Mouse (Mus musculus): ENCODE measurements around the gene Ccdc65. TPM values are rescaled to one million over a fixed set of nuclear protein-coding genes. Genes with fewer than 3 reads are reported as not detected.
"Not testable (repeated sequence)": the region's sequence is repeated elsewhere in the genome, so short reads cannot be mapped to it uniquely, and the experiment has no call there.

Gene Ccdc65
- polyA plus RNA-seq, 1 experiment from 2014 or later: not detected

DNA sequence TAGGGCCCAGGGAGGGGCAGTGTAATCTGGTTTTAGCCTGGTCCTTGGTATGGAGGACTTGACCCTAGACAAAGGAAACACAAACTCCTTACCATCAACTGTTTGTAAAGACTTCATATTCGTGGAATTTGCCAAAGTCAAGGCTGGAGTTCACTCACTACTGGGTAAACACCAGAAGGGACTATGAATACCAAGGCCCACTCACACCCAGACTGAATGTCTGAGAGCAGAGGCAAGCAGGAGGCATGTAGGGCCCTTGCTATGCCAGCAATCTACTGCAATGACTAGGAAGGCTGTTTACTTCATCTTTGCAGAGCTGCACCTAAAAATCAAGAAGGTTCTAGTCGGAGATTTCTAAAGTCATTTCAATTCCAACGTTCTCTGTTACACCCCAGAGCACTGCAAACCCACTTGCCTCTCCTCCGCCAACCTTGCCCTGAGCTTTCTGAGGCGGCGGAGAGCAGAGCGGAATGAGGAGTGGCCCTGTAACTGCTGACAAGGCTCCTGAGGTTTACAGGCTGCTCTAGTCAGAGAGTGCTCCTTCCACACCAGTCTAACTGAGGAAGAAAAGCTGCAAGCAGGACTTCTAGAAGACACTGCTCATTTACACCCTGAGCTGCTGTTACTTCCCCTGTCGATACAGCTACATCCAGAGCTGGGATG, 34.9 kb downstream of the Ccdc65 start:
- peaks cover 27% of the 10 kb centered on the region for H3K4me1 ChIP-seq (replicated peaks)
- H3K27ac ChIP-seq: no peak overlapping the region
- ATAC-seq (ENCODE audit: low read depth): no peak
- 67% methylated on average over 8 of the region's 8 CpGs for WGBS (ENCODE audit: insufficient replicate concordance)
- peaks cover 39% of the 10 kb centered on the region for H3K36me3 ChIP-seq
- H3K9ac ChIP-seq: no peak overlapping the region
- no peak overlapping the region for H3K4me3 ChIP-seq (replicated peaks)
- H3K9me3 ChIP-seq (replicated peaks): no peaks in the 10 kb centered on the region
- no peak overlapping the region for H3K4me2 ChIP-seq
- DNase-seq: no peak
- no peaks in the 10 kb centered on the region for H3K27me3 ChIP-seq

DNA sequence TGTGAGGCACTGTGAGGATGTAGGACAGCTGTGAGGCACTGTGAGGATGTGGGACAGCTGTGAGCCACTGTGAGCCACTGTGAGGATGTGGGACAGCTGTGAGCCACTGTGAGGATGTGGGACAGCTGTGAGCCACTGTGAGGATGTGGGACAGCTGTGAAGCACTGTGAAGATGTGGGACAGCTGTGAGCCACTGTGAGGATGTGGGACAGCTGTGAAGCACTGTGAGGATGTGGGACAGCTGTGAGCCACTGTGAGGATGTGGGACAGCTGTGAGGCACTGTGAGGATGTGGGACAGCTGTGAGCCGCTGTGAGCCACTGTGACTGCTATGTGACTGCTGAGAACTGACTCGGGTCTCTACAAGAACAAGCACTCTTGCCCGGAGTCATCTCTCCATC, 35.9 kb downstream of the Ccdc65 start:
- H3K4me3 ChIP-seq (replicated peaks); H3K9me3 ChIP-seq (replicated peaks); H3K9ac ChIP-seq; H3K27ac ChIP-seq; H3K4me2 ChIP-seq; ATAC-seq (ENCODE audit: low read depth); DNase-seq; H3K27me3 ChIP-seq: not testable (repeated sequence)
- Histone ChIP-seq H3K36me3 (peaks cover 35% of the 10 kb centered on the region), H3K4me1 (replicated peaks) (peaks cover 25% of the 10 kb centered on the region)
- 70% methylated on average over 3 of the region's 3 CpGs for WGBS (ENCODE audit: insufficient replicate concordance)

DNA sequence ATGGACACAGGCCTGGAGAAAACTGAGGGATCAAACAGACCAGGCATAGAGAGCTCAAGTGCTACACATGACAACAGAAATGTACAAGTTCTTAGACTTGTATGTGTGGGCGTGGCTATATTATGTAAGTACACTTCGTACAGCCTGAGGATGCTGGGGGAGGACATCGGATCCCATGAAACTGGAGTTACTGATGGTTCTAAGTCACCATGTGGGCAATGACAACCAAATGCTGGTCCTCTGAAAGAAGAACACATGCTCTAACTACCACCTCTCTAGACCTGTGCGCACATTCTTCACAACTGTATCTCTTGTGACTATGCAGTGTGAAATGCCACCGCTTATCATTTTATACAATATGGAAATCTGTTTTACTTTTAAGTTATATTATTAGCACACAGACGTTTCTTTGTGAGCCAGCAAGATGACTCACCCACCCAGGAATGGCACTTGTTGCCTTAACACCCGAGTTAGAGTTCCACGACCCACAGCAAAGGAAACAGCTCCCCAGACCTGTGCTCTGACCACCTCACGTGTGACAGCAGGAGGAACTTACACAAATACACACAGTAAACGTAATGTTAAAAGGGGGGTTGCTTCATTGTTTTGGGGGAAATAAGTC, 38.4 kb downstream of the Ccdc65 start:
- Histone ChIP-seq H3K9me3 (replicated peaks) (no peaks in the 10 kb centered on the region), H3K4me2 (no peak overlapping the region), H3K4me3 (replicated peaks) (no peak overlapping the region), H3K9ac (no peak overlapping the region), H3K27ac (no peak overlapping the region), H3K36me3 (peaks cover 14% of the 10 kb centered on the region), H3K27me3 (no peaks in the 10 kb centered on the region), H3K4me1 (replicated peaks) (peaks cover 13% of the 10 kb centered on the region)
- ATAC-seq (ENCODE audit: low read depth) (no peak), DNase-seq (no peak)
- 68% methylated on average over 10 of the region's 10 CpGs for WGBS (ENCODE audit: insufficient replicate concordance)

DNA sequence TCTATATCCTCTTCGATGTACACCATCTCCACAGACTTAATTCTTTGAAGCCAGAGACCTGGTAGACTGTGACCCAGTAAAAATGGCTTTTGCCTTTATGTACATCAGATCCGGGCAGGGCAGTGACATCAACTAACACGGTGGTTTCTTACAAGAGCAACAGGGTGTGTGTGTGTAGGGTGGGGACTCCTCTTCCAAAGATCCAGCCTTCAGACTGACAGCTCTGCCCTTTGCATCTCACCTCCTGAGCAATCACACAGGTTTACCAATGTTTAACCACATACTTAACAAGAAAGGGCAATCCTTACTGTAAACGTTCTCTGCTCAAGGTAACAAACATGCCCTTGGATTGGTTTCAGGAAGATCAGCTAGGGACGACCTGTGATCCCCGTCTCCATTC, 39.3 kb downstream of the Ccdc65 start:
- no peak overlapping the region for H3K4me3 ChIP-seq (replicated peaks)
- H3K27me3 ChIP-seq: no peaks in the 10 kb centered on the region
- peaks cover 9% of the 10 kb centered on the region for H3K36me3 ChIP-seq
- no peak overlapping the region for H3K4me2 ChIP-seq
- no peak overlapping the region for H3K27ac ChIP-seq
- no peak overlapping the region for H3K9ac ChIP-seq
- H3K9me3 ChIP-seq (replicated peaks): no peaks in the 10 kb centered on the region
- H3K4me1 ChIP-seq (replicated peaks): peaks cover 15% of the 10 kb centered on the region
- WGBS (ENCODE audit: insufficient replicate concordance): 70% methylated on average over 6 of the region's 6 CpGs
- ATAC-seq (ENCODE audit: low read depth) (no peak), DNase-seq (no peak)

DNA sequence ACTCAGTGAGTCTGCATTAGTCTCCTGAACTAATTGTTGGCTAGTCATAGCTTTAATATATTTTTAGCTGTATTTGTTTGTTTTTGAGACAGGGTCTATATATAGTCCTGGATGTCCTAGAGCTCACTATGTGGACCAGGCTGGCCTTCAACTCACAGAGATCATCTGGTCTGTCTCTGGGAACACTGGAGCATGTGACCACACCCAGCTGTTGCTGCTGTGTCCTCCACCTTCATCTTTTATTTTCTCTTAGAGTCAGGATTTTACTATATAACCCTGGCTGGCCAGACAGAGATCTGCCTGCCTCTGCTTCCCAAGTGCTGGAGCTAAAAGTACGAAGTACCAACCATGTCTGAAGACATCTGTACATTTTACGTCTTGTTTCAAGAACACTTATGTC, 41.1 kb downstream of the Ccdc65 start:
- H3K27ac ChIP-seq: no peak overlapping the region
- H3K4me1 ChIP-seq (replicated peaks): peaks cover 32% of the 10 kb centered on the region
- peaks cover 7% of the 10 kb centered on the region; the same call in 1 of the 2 replicates for H3K36me3 ChIP-seq
- DNase-seq (no peak), ATAC-seq (ENCODE audit: low read depth) (no peak)
- no peaks in the 10 kb centered on the region for H3K27me3 ChIP-seq
- WGBS (ENCODE audit: insufficient replicate concordance): 78% methylated on average over 2 of the region's 2 CpGs
- no peak overlapping the region for H3K4me3 ChIP-seq (replicated peaks)
- no peak overlapping the region for H3K4me2 ChIP-seq
- no peaks in the 10 kb centered on the region for H3K9me3 ChIP-seq (replicated peaks)
- H3K9ac ChIP-seq: no peak overlapping the region

DNA sequence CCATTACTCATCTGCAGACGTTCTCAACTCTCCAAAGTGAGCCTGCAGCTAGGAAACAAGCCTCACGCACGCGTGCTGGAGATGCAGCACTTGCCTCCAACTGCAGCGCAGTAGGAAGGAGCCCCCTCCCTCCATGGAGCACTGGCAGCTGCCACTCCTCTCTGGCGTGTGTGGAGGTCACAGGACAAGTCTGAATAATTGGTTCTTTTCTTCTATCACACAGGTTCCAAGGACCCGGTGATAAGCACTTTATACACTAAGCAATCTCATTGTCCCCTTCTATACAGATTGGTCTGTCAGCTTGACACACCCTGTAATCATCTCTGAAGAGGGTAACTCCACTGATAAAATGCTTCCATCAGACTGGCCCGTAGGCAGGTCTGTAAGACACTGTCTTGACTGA, 45.0 kb downstream of the Ccdc65 start:
- peaks cover 33% of the 10 kb centered on the region for H3K4me1 ChIP-seq (replicated peaks)
- 47% methylated on average over 8 of the region's 8 CpGs for WGBS (ENCODE audit: insufficient replicate concordance)

DNA sequence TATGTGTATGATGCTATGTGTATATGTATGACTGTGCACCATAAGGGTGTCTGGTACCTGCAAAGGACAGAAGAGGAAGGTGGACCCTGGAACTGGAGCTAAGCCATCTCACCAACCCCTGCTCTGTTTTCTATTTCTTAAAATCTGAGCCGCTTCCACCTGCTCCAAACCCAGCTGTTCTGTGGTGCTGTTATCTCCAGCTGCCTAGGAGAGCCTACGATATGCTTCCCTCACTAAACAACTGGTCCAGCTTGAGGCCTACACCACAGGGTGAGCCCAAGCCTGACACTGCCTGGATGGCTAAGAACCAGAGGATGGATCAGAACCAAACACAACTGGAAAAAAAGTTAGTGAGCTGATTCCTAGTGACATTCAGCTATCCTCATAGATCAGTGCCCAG, 46.1 kb downstream of the Ccdc65 start:
- no peak for DNase-seq

More for the DNA sequence above, 45.0 kb downstream of the Ccdc65 start:
- peak; percentile 89 for ATAC-seq (ENCODE audit: low read depth)
- Histone ChIP-seq H3K9me3 (replicated peaks) (no peaks in the 10 kb centered on the region), H3K36me3 (peaks cover 11% of the 10 kb centered on the region), H3K27me3 (no peaks in the 10 kb centered on the region), H3K4me3 (replicated peaks) (no peak overlapping the region), H3K4me2 (no peak overlapping the region), H3K27ac (no peak overlapping the region), H3K9ac (no peak overlapping the region)
- DNase-seq: no peak

DNA sequence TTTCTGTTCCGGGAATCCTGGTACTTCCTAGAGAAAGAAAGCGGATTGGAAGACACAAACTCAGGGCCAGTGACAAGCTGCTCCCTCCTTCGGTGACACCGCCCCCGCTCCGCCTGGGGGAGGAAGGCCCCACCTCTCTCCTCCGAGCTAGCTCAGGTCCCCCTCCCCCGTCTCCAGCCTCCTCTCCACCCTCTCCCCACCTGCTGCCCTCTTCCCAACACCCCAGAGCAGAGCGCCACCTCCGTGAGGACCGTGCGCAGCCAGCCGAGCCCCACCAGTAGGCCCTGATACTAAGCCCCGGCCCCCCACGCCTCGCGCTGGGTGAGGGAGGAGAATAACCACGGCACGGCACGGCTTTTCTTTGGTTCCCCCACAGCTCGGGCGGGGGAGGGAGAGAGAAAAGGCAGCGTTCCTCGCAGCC, 54.2 kb downstream of the Ccdc65 start:
- Histone ChIP-seq H3K9me3 (replicated peaks) (no peaks in the 10 kb centered on the region), H3K4me3 (replicated peaks) (peak overlapping the region; percentile 85), H3K4me2 (peak overlapping the region; percentile 99), H3K27ac (peak overlapping the region; percentile 62), H3K4me1 (replicated peaks) (peaks cover 25% of the 10 kb centered on the region), H3K9ac (peak overlapping the region; percentile 87), H3K36me3 (peaks cover 9% of the 10 kb centered on the region), H3K27me3 (peaks cover 30% of the 10 kb centered on the region)
- WGBS (ENCODE audit: insufficient replicate concordance): 2% methylated on average over 19 of the region's 24 CpGs
- peak; percentile 58 for DNase-seq
- ATAC-seq (ENCODE audit: low read depth): peak; percentile 70

More for the DNA sequence above, 46.1 kb downstream of the Ccdc65 start:
- no peaks in the 10 kb centered on the region for H3K9me3 ChIP-seq (replicated peaks)
- H3K27me3 ChIP-seq: no peaks in the 10 kb centered on the region
- peaks cover 32% of the 10 kb centered on the region for H3K4me1 ChIP-seq (replicated peaks)
- 56% methylated on average over 2 of the region's 2 CpGs for WGBS (ENCODE audit: insufficient replicate concordance)
- H3K4me3 ChIP-seq (replicated peaks): no peak overlapping the region
- H3K4me2 ChIP-seq: no peak overlapping the region
- no peak overlapping the region for H3K27ac ChIP-seq
- H3K9ac ChIP-seq: no peak overlapping the region
- ATAC-seq (ENCODE audit: low read depth): no peak
- H3K36me3 ChIP-seq: peaks cover 11% of the 10 kb centered on the region

DNA sequence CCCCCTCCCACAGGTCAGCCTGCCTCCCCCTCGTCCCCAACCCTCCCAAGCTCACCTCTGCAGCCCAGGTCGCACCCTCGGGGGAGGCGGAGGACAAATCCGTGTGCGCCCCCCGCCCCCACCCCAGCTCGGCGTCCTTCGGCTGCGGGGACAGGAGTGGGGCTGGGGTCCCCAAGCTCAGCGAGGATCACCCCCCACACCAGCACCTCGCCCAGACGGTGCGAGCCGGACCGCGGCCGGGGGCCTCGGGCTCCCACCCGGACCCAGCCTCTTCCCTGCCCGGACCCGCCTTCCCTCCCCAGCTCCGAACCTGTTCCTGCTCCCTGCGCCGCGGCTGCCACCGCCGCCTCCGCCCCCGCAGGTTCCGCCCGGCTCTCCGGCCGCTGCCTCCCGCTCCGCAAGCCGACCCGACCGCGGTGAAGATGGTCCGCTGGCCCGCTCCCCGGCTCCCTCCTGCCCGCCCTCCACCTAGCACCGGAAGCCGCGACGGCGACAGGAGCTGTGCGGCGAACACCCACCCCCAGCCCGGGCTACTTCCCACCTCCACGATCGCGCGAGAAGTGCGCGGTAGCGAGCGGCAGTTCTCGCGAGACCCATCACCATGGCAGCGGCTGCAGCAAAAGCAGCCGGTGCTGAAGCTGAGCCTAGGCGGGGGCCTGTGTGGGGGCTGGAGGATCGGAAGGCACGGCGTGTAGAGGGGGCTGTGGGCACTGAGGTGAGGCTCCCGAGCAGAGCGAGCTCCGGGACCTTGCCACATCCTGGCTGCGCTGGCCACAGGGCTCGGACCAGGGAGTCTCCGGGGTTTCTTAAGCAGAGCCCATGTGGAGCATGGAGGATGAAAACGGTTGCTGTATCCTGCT, 54.9 kb downstream of the Ccdc65 start, which contains the start of gene Arf3:
Arf3 (minus strand) TSS at position 545 of the 860 bp plus-strand sequence.
- peak; percentile 86 for ATAC-seq (ENCODE audit: low read depth)
- Histone ChIP-seq H3K27me3 (peaks cover 33% of the 10 kb centered on the region), H3K9ac (peak within 1 kb of the TSS; percentile 87), H3K4me1 (replicated peaks) (peaks cover 25% of the 10 kb centered on the region), H3K9me3 (replicated peaks) (no peaks in the 10 kb centered on the region), H3K4me2 (peak within 1 kb of the TSS; percentile 99), H3K36me3 (peaks cover 9% of the 10 kb centered on the region), H3K4me3 (replicated peaks) (peak within 1 kb of the TSS; percentile 85), H3K27ac (peak within 1 kb of the TSS; percentile 62)
- WGBS (ENCODE audit: insufficient replicate concordance): under 1% methylated on average over 61 of the region's 76 CpGs
- peak; percentile 87 for DNase-seq

DNA sequence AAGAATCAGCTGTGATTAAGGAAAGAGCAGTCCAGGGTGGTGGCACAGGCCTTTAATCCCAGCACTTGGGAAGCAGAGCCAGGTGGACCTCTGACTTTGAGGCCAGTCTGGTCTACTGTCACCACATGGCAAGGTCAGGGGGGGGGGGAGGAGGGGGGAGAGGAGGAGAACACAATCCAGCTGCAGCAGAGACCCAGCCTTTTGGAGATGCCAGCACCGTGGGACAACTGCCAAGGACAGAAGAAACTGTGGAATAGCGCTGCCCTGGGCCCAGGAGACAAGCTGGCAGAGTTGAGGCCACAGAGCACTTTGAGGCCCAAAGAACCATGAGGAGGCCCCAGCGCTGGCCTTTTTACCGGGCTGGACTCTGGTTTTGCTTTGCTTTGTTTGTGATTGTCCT, 57.9 kb downstream of the Ccdc65 start:
- WGBS (ENCODE audit: insufficient replicate concordance): 57% methylated on average over 4 of the region's 4 CpGs
- Histone ChIP-seq H3K4me2 (no peak overlapping the region), H3K4me1 (replicated peaks) (peaks cover 25% of the 10 kb centered on the region), H3K36me3 (no peaks in the 10 kb centered on the region), H3K9me3 (replicated peaks) (no peaks in the 10 kb centered on the region), H3K27ac (no peak overlapping the region), H3K4me3 (replicated peaks) (no peak overlapping the region), H3K27me3 (peaks cover 63% of the 10 kb centered on the region), H3K9ac (no peak overlapping the region)
- DNase-seq (no peak), ATAC-seq (ENCODE audit: low read depth) (no peak)

DNA sequence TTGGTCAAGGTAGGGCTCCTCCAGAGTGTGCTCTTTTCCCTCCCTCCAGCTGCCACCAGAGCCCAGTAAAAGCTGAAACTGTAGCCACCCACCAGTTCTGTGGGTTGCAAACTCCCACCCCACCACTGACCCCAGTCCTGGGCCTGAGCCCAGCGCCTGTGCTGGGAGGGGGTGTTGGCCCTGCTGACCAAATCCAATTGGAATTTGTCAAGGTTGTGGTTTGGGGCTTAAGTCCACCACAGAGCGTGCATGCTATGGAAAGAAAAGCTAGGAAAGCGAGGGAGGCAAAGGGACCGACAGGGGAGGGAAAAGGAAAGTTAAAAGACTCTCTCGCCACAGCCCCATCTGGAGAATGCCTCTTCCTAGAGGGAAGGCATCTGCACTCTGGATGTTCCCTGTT, 60.3 kb downstream of the Ccdc65 start:
- Histone ChIP-seq H3K4me1 (replicated peaks) (peaks cover 18% of the 10 kb centered on the region), H3K9ac (no peak overlapping the region), H3K4me2 (no peak overlapping the region), H3K36me3 (no peaks in the 10 kb centered on the region), H3K4me3 (replicated peaks) (no peak overlapping the region), H3K9me3 (replicated peaks) (no peaks in the 10 kb centered on the region), H3K27ac (no peak overlapping the region), H3K27me3 (peaks cover 84% of the 10 kb centered on the region)
- no peak for DNase-seq
- WGBS (ENCODE audit: insufficient replicate concordance): 51% methylated on average over 5 of the region's 5 CpGs
- no peak for ATAC-seq (ENCODE audit: low read depth)
